Mouse (Mus musculus) stomach, postnatal 0 days (tissue): ENCODE results near the gene Pitpnm3.

ENCODE experiments used
- CTCF ChIP-seq: IDR thresholded peaks from 2 replicates; pipeline ENCODE4 v1.5.1; 2016; ENCODE audit warnings: antibody characterized with exemption, low read depth, mild to moderate bottlenecking, moderate library complexity
- EP300 ChIP-seq: optimal IDR thresholded peaks from 2 replicates; pipeline ENCODE3; 2016; ENCODE audit warnings: antibody characterized with exemption

DNA sequence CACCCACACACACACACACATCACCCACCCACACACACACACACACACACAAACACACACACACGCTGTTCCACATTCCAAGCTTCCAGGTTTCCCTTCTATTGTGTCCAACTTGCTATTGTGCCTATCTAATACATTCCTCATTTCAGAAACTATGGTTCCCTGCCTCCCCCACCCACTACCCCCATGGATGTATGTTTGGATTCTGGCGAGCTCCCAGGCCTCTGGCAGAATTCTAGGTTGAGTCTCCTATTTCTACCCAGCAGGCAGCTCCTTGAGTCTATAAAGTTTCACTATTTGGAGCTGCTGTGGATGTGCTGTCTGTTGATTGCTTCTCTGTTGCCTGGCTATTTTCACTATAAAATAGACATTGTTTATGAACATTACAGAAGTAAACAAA lies 21.0 kb upstream of the Pitpnm3 start:
- TF ChIP-seq CTCF (no peak), EP300 (no peak)
